Mouse (Mus musculus) stomach, embryonic 16.5 days (tissue): Measurements from ENCODE around the gene Elf2. TPM values are rescaled to one million over a fixed set of nuclear protein-coding genes. Genes with fewer than 3 reads are reported as not detected.

Experiments
- ATAC-seq: fragments of 200-750 bp; cut with Nextera tagmentation; 2 replicates; pipeline ENCODE4 v1.8.0; 2017; ENCODE audit warnings: moderate number of reproducible peaks, moderate TSS enrichment; ENCODE audit not compliant: insufficient read depth, low FRiP score
- H3K27ac ChIP-seq: fragments of 300-500 bp; sonication (generic); 2 replicates; pipeline ENCODE4 v1.5.1; 2014; ENCODE audit warnings: low read length
- H3K27me3 ChIP-seq: fragments of 300-500 bp; sonication (generic); 2 replicates; pipeline ENCODE4 v1.6.1; 2014; ENCODE audit warnings: low read length, control low read depth, mixed read lengths; ENCODE audit not compliant: control insufficient read depth, insufficient read depth
- H3K36me3 ChIP-seq: fragments of 300-500 bp; sonication (generic); 2 replicates; pipeline ENCODE4 v1.6.1; 2014; ENCODE audit warnings: low read length; ENCODE audit not compliant: control insufficient read depth, insufficient read depth
- H3K4me1 ChIP-seq: fragments of 300-500 bp; sonication (generic); 2 replicates; pipeline ENCODE4 v1.6.1; 2014; ENCODE audit warnings: low read length, control low read depth, mixed read lengths; ENCODE audit not compliant: control insufficient read depth, insufficient read depth
- H3K4me2 ChIP-seq: fragments of 300-500 bp; sonication (generic); 2 replicates; pipeline ENCODE4 v1.6.1; 2014; ENCODE audit warnings: low read depth, low read length, mixed read lengths
- H3K4me3 ChIP-seq: fragments of 300-500 bp; sonication (generic); replicated peaks from 2 replicates; pipeline ENCODE4 v1.5.1; 2014; ENCODE audit warnings: mild to moderate bottlenecking, low read length
- H3K9ac ChIP-seq: fragments of 300-500 bp; sonication (generic); 2 replicates; pipeline ENCODE4 v1.6.1; 2014; ENCODE audit warnings: low read length
- H3K9me3 ChIP-seq: fragments of 300-500 bp; sonication (generic); replicated peaks from 2 replicates; pipeline ENCODE4 v1.6.1; 2016; ENCODE audit warnings: low read length, control low read depth; ENCODE audit not compliant: control insufficient read depth
- WGBS: fragments of 180-500 bp; shearing (Covaris S2); extraction: QIAGEN DNeasy Blood & Tissue Kit; methylation state at CpG from one replicate; pipeline ENCODE4 v1.1.7; 2014; 5-methylcytosine and 5-hydroxymethylcytosine counted together
- polyA plus RNA-seq: library from polyadenylated mRNA; unstranded; fragments of >200 nt; fragmentation: Nextera tagmentation; extraction: Ambion mirVana; gene quantifications from 2 replicates; pipeline ENCODE4 v1.2.1, GENCODE M21; 2015

The Elf2 gene
- polyA plus RNA-seq, 1 experiment from 2014 or later, result 58.7 TPM

DNA sequence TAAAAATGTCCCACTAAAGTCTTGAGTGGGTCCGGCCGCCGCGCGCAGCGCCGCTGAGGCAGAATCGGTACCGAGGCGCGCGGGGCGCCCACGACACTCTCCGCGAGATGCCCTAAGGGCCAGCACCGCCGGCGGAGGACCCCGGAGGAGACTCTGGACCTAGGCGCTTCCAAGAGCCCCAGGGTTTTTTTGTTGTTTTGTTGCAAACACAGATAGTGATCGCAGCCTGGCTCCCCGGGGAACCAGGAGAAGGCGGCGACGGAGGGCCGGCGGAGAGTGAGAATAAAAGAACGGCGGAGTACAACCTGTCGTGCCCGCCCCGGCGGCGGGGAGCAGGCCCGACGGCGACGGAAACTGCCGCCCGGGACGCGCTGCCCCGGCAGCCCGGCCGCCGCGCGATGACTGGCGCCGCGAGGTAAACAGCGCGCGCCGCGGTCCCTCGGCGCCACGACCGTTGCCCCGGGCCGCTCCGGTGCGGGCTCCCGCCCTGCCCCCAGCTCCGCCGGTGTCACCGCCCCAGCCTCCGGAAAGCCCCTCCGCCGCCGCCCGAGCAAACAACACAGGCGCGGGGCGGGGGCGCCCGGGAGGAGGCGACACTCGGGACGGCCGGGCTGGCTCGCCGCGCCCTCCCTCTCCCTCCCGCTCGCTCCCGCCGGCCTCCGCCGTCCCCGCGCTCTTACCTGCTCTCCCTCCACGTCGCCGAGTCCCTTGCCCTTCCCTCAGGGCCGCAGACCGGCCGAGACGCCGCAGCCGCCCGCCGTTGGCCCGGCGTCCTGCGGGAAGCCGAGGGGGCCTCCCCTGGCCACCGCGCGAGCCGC, 520 bp downstream of the Elf2 start:
- peak; percentile 35 for ATAC-seq
- WGBS, result under 1% methylated on average over 105 of the region's 113 CpGs
- H3K4me1 ChIP-seq, result 0 out of 2 replicates have a peak, but pooled peaks cover 5% of the 10 kb centered on the region
- H3K27ac ChIP-seq, result peak overlapping the region; percentile 97
- H3K36me3 ChIP-seq, result no peaks in the 10 kb centered on the region
- no peaks in the 10 kb centered on the region for H3K27me3 ChIP-seq
- peak overlapping the region; percentile 97 for H3K9ac ChIP-seq
- H3K4me3 ChIP-seq, result peak overlapping the region; percentile 92
- no peaks in the 10 kb centered on the region; the same call in 1 of the 2 replicates for H3K9me3 ChIP-seq
- peak overlapping the region; percentile 90 for H3K4me2 ChIP-seq

DNA sequence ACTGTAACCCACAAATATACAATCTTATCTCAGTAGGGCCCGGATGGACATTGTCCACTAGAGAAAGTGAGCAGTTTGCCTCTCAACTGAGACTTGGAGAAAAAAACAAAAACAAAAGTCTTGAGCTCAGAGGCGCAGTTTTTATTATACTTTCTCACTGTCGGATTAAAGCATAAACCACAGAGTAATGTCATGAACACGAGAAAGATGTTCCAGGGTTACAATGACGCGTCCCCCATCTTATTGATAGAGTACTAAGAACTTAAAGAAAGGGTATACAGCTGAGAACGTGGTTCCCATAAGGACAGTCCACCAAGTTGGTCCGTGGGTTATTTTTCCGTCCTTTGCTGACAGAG, 1.1 kb downstream of the Elf2 start:
- Histone ChIP-seq H3K9ac (peak overlapping the region; percentile 97), H3K4me1 (0 out of 2 replicates have a peak, but pooled peaks cover 5% of the 10 kb centered on the region), H3K27me3 (no peaks in the 10 kb centered on the region), H3K4me2 (peak overlapping the region; percentile 90), H3K9me3 (no peaks in the 10 kb centered on the region; the same call in 1 of the 2 replicates), H3K4me3 (peak overlapping the region; percentile 92), H3K27ac (peak overlapping the region; percentile 97), H3K36me3 (no peaks in the 10 kb centered on the region)
- no peak for ATAC-seq
- WGBS, result 4% methylated on average over 9 of the region's 9 CpGs

DNA sequence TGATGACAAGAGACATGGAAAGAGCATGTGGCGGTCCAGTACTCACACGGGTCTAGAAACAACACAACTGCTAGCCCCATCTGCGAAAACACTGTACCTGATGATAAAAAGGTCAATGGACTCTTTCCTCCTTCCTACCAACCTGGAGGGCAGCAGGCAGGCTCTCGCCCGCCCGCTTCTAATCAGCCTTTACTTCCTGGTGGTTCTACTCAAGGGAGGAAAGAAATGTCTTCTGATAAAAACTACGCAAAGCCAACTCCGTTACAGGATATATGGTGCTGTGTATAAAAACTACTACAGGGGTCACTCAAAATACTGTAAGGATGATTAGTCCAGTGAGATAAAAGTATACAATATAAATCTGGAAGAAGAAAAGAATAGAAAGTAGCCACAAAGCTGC, 5.1 kb downstream of the Elf2 start:
- 75% methylated on average over 8 of the region's 8 CpGs for WGBS
- H3K9me3 ChIP-seq, result no peaks in the 10 kb centered on the region
- 0 out of 2 replicates have a peak, but pooled peaks cover 3% of the 10 kb centered on the region for H3K4me1 ChIP-seq
- H3K9ac ChIP-seq, result no peak overlapping the region
- H3K27me3 ChIP-seq, result no peaks in the 10 kb centered on the region
- H3K4me2 ChIP-seq, result no peak overlapping the region
- H3K27ac ChIP-seq, result no peak overlapping the region
- no peak for ATAC-seq
- no peaks in the 10 kb centered on the region for H3K36me3 ChIP-seq
- H3K4me3 ChIP-seq, result no peak overlapping the region

DNA sequence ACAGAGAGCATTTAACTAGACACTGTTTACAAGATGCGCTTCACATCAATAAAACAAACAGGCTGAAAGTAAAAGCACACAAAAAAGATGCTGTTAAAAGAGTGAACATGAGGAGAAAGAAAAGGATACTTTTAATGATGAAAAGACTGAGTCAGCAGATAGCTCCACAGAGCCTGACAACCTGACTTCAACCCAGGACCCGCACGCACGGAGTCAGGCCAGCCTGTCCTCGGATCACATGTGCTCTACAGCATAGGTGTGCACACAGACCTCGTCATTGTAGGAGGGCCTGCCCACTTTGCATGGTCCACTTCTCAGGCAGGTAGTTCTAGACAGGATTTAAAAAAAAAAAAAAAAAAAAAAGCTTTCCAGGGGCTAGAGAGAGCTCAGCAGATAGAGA, 6.5 kb downstream of the Elf2 start:
- no peak overlapping the region for H3K9ac ChIP-seq
- no peak overlapping the region for H3K27ac ChIP-seq
- H3K36me3 ChIP-seq, result no peaks in the 10 kb centered on the region
- WGBS, result 64% methylated on average over 6 of the region's 6 CpGs
- H3K27me3 ChIP-seq, result no peaks in the 10 kb centered on the region
- no peak overlapping the region for H3K4me3 ChIP-seq
- H3K4me1 ChIP-seq, result 0 out of 2 replicates have a peak, but pooled peaks cover 3% of the 10 kb centered on the region
- no peaks in the 10 kb centered on the region for H3K9me3 ChIP-seq
- ATAC-seq, result no peak
- no peak overlapping the region for H3K4me2 ChIP-seq

DNA sequence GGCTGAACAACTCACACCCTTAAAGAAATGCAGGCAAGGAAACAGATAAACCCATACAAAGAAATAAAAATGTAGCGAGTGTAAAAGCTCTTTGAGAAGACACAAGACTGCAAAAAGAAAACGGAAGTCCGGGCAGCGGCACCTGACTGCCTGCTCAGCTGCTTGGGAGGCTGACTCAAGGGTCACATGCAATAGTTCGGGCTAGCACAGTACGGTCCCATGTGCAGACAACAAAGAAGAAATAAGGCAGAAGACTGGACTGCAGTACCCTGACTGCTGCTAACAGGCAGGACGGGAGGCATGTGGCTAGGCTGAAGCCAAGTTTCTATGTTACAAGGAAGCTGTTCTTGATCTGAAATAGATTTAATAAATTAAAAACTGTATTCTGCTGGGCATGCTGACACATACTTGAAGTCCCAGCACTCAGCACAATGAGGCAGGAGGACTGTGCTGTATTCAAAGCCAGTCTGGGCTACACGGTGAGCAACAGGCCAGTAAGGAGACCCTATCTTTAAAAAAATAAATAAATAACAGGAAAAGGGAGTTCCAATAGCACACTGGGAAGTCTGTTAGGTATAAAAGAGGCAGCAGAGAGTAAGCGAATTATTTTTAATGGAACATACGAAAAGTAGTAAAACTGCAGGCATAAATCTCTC, 7.1 kb downstream of the Elf2 start:
- Histone ChIP-seq H3K36me3 (no peaks in the 10 kb centered on the region), H3K9me3 (no peaks in the 10 kb centered on the region), H3K9ac (peak overlapping the region; percentile 56; the same call in 1 of the 2 replicates), H3K4me3 (no peak overlapping the region), H3K27ac (peak overlapping the region; percentile 16; the same call in 1 of the 2 replicates), H3K27me3 (no peaks in the 10 kb centered on the region), H3K4me1 (0 out of 2 replicates have a peak, but pooled peaks cover 3% of the 10 kb centered on the region), H3K4me2 (peak overlapping the region; percentile 43)
- WGBS, result 43% methylated on average over 10 of the region's 10 CpGs
- peak; percentile 62; the same call in 1 of the 2 replicates for ATAC-seq

DNA sequence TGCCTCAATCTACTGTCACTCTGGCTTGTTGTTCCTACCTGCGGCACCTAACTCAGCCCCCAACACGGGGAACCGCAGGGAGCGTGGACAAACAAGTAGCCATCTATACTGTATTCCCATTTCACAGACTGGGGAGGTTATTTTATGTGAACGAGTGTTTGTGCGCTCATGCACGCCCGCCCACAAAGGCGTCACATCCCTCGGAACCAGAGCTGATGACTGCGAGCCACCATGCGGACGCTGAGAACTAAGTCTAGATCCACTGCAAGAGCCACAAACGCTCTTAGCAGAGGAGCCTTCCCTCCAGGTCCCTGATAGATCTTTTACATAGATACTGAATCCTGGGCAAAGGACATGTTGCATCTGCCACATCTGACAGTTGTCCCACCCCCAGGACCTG, 10.4 kb downstream of the Elf2 start:
- H3K4me1 ChIP-seq, result 0 out of 2 replicates have a peak, but pooled peaks cover 7% of the 10 kb centered on the region
- no peaks in the 10 kb centered on the region; the same call in 1 of the 2 replicates for H3K36me3 ChIP-seq
- H3K9me3 ChIP-seq, result no peaks in the 10 kb centered on the region
- no peak overlapping the region for H3K4me2 ChIP-seq
- no peak overlapping the region for H3K27ac ChIP-seq
- no peak overlapping the region for H3K9ac ChIP-seq
- no peak overlapping the region for H3K4me3 ChIP-seq
- no peak for ATAC-seq
- WGBS, result 86% methylated on average over 14 of the region's 14 CpGs
- H3K27me3 ChIP-seq, result no peaks in the 10 kb centered on the region

DNA sequence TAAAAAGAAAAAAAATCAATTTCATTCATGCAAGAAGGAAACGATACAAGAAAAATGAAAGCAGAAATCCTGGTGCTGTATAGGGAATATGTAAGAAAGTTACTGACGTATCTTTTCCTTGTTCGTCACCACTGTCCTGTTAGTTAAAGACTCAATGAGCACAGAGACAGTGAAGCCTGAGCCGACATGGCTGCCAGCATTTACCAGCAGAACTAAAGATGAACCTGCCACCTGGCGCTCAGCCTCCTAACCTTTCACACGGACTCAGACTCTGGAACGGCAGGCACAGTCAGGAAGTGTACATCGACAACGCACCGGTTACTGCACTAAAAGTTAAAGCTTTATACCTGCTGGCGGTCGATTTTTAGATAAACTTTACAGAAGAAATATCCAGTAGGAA, 11.9 kb downstream of the Elf2 start:
- no peak for ATAC-seq

DNA sequence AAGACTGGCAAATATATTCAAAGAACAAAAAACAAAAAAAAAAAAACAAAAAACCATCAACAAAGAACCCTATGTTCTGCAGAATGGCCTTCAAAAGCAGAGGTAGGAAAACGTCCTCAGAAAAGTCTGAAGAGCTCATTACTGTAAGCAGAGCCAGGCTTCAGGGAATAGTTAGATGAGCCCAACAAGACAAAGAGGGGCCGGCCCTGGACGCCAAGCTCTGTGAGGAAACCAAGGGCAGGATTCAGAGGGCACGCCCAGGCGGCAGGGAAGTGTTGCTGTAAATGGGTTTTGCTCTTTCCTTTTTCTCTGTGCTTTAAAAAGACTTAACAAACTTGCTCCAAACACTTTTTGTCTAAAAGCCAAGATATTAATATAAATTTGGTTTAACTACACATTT, 12.6 kb downstream of the Elf2 start:
- Histone ChIP-seq H3K4me1 (0 out of 2 replicates have a peak, but pooled peaks cover 4% of the 10 kb centered on the region), H3K4me2 (no peak overlapping the region), H3K9ac (no peak overlapping the region), H3K36me3 (peaks cover 4% of the 10 kb centered on the region), H3K9me3 (no peaks in the 10 kb centered on the region), H3K27ac (no peak overlapping the region), H3K4me3 (no peak overlapping the region), H3K27me3 (no peaks in the 10 kb centered on the region)
- no peak for ATAC-seq
- 64% methylated on average over 5 of the region's 5 CpGs for WGBS

More for the DNA sequence above, 11.9 kb downstream of the Elf2 start:
- no peaks in the 10 kb centered on the region for H3K27me3 ChIP-seq
- no peak overlapping the region for H3K27ac ChIP-seq
- H3K36me3 ChIP-seq, result no peaks in the 10 kb centered on the region; the same call in 1 of the 2 replicates
- H3K9ac ChIP-seq, result no peak overlapping the region
- H3K9me3 ChIP-seq, result no peaks in the 10 kb centered on the region
- H3K4me1 ChIP-seq, result 0 out of 2 replicates have a peak, but pooled peaks cover 7% of the 10 kb centered on the region
- 82% methylated on average over 12 of the region's 12 CpGs for WGBS
- H3K4me2 ChIP-seq, result no peak overlapping the region
- no peak overlapping the region for H3K4me3 ChIP-seq

DNA sequence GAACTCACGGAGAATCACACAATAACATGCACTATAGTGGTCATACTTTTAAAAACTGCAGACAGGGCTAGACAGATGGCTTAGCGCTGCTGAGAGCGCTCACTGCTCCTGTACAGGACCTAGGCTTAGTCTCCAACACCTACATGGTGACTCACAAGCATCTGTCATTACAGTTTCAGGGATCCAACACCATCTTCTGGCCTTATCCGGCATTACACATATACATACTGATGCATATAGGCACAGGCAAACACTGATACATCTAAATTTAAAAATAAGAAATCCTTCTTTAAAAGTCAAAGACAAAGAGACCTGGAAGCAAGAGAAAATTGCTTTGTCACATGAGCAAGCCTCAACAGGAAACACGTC, 13.1 kb downstream of the Elf2 start:
- no peak overlapping the region for H3K27ac ChIP-seq
- no peaks in the 10 kb centered on the region for H3K27me3 ChIP-seq
- H3K4me1 ChIP-seq, result 0 out of 2 replicates have a peak, but pooled peaks cover 4% of the 10 kb centered on the region
- no peak overlapping the region for H3K4me2 ChIP-seq
- 91% methylated on average over 5 of the region's 5 CpGs for WGBS
- H3K9me3 ChIP-seq, result no peaks in the 10 kb centered on the region
- H3K4me3 ChIP-seq, result no peak overlapping the region
- no peak for ATAC-seq
- peaks cover 4% of the 10 kb centered on the region for H3K36me3 ChIP-seq
- H3K9ac ChIP-seq, result no peak overlapping the region
